Mouse (Mus musculus) brain, embryonic 14.5 days (tissue): ENCODE data around the gene Sdad1. TPM values are rescaled to one million over a fixed set of nuclear protein-coding genes. Genes with fewer than 3 reads are reported as not detected.
"Not testable (repeated sequence)": the region's sequence is repeated elsewhere in the genome, so short reads cannot be mapped to it uniquely, and the experiment has no call there.

ENCODE experiments used
- DNase-seq: peaks from one replicate; pipeline ENCODE4 v3.0.0-alpha.2; 2011; ENCODE audit warnings: low read depth
- CTCF ChIP-seq: fragments of 200-500 bp; IDR thresholded peaks from 2 replicates; pipeline ENCODE4 v1.5.1; 2012; ENCODE audit warnings: inconsistent platforms, mild to moderate bottlenecking, moderate library complexity, borderline replicate concordance; ENCODE audit not compliant: insufficient read depth, insufficient read length; ENCODE audit errors: extremely low read depth
- POLR2A ChIP-seq: fragments of 200-500 bp; IDR thresholded peaks from 2 replicates; pipeline ENCODE4 v1.6.1; 2012; ENCODE audit warnings: mild to moderate bottlenecking, inconsistent platforms, borderline replicate concordance; ENCODE audit not compliant: poor library complexity, insufficient read depth, insufficient read length, severe bottlenecking; ENCODE audit errors: extremely low read depth
- polyA plus RNA-seq: library from polyadenylated mRNA; depleted of rRNA; stranded (reverse); fragments of >200 nt; gene quantifications from 2 replicates; pipeline ENCODE4 v1.2.3, GENCODE M21; 2012; rRNA removed

The Sdad1 gene
- 18.7 and 25.4 TPM in 2 replicates for polyA plus RNA-seq

GRCm38 (mm10) chr5:92309681-92310511 is at the start of gene Sdad1:
Gene Sdad1 (minus strand): TSS chr5:92310479.
- TF ChIP-seq CTCF: peak; percentile 72
- peak; percentile 29; the same call in 1 of the 2 replicates for TF ChIP-seq POLR2A
- peak; percentile 98 for DNase-seq

- no peak for TF ChIP-seq CTCF
- no peak for TF ChIP-seq POLR2A
- no peak for DNase-seq
Observed at GRCm38 (mm10) chr5:92358767-92359455, 48.6 kb upstream of the Sdad1 start.

- DNase-seq: no peak
- TF ChIP-seq POLR2A: no peak
- no peak for TF ChIP-seq CTCF
Observed at GRCm38 (mm10) chr5:92358033-92358432, 47.8 kb upstream of the Sdad1 start.

- TF ChIP-seq CTCF: no peak
- no peak for TF ChIP-seq POLR2A
- no peak for DNase-seq
Observed at GRCm38 (mm10) chr5:92353517-92353916, 43.2 kb upstream of the Sdad1 start.

GRCm38 (mm10) chr5:92352716-92353115 is 42.4 kb upstream of the Sdad1 start:
- DNase-seq: not testable (repeated sequence)

GRCm38 (mm10) chr5:92349731-92350130 is 39.5 kb upstream of the Sdad1 start:
- no peak for TF ChIP-seq CTCF
- TF ChIP-seq POLR2A: no peak
- DNase-seq: no peak

- DNase-seq: peak; percentile 73
- TF ChIP-seq CTCF (no peak), POLR2A (no peak)
Observed at GRCm38 (mm10) chr5:92348794-92349413, 38.6 kb upstream of the Sdad1 start, which contains the start of gene Cxcl10. Gene Cxcl10 (minus strand): TSS chr5:92348889.

GRCm38 (mm10) chr5:92345006-92345405 is 34.7 kb upstream of the Sdad1 start:
- DNase-seq: no peak
- TF ChIP-seq CTCF (no peak), POLR2A (no peak)

GRCm38 (mm10) chr5:92340606-92341005 is 30.3 kb upstream of the Sdad1 start:
- no peak for DNase-seq
- no peak for TF ChIP-seq POLR2A
- no peak for TF ChIP-seq CTCF

GRCm38 (mm10) chr5:92336743-92337142 is 26.5 kb upstream of the Sdad1 start:
- TF ChIP-seq CTCF (no peak), POLR2A (no peak)
- no peak for DNase-seq

- TF ChIP-seq POLR2A (no peak), CTCF (no peak)
- peak; percentile 63 for DNase-seq
Observed at GRCm38 (mm10) chr5:92332359-92332840, 22.1 kb upstream of the Sdad1 start.
